ENCODE assay signal across 16 mouse cellular contexts in genomic region chr8:13120882-13121665, GRCm38 (mm10). TPM values are rescaled to one million over a fixed set of nuclear protein-coding genes. Genes with fewer than 3 reads are reported as not detected.
DNase-seq lines count a peak whose midpoint lies in the region; ATAC-seq lines count a peak whose summit lies in the region.
"Had no signal": no experiment of that assay in that cellular context is flagged by ENCODE, and none has a peak within 500 bp of the region (broad histone marks: within the 10 kb centered on the region; RNA-seq: fewer than 3 reads in every experiment).

No protein-coding gene starts in this region.

- peaks cover 3% of the 10 kb centered on the region; the same call in 1 of the 2 replicates for H3K36me3 ChIP-seq in midbrain, embryonic 11.5 days (ENCODE audit: control insufficient read depth, insufficient read depth, low read length)
- peaks cover 52% of the 10 kb centered on the region for H3K36me3 ChIP-seq in midbrain, embryonic 14.5 days (ENCODE audit: control insufficient read depth, insufficient read depth, low read length)
- H3K36me3 ChIP-seq in hindbrain, embryonic 16.5 days (ENCODE audit: control insufficient read depth, insufficient read depth, low read length): peaks cover 9% of the 10 kb centered on the region

- H3K4me1 ChIP-seq in midbrain, embryonic 11.5 days (ENCODE audit: control insufficient read depth, insufficient read depth, low read length): no peaks in the 10 kb centered on the region
- no peaks in the 10 kb centered on the region for H3K4me1 ChIP-seq in midbrain, embryonic 14.5 days (ENCODE audit: control insufficient read depth, insufficient read depth, low read length)
- H3K4me1 ChIP-seq in hindbrain, embryonic 16.5 days (ENCODE audit: control insufficient read depth, insufficient read depth, low read depth, low read length): no peaks in the 10 kb centered on the region
- H3K4me1 ChIP-seq: embryonic facial prominence, embryonic 13.5 days; forebrain, embryonic 12.5 days; lung, embryonic 15.5 days had no signal

- no peaks in the 10 kb centered on the region for H3K27me3 ChIP-seq in midbrain, embryonic 11.5 days (ENCODE audit: control insufficient read depth, insufficient read depth, low read length)
- H3K27me3 ChIP-seq in midbrain, embryonic 14.5 days (ENCODE audit: control insufficient read depth, insufficient read depth, low read length): no peaks in the 10 kb centered on the region
- H3K27me3 ChIP-seq in hindbrain, embryonic 16.5 days (replicated peaks; ENCODE audit: control insufficient read depth, insufficient read depth, low read length): no peaks in the 10 kb centered on the region
- H3K27me3 ChIP-seq: embryonic facial prominence, embryonic 13.5 days; forebrain, embryonic 12.5 days; lung, embryonic 15.5 days had no signal

- 96% methylated on average over 7 of the region's 7 CpGs for WGBS in midbrain, embryonic 11.5 days
- WGBS in midbrain, embryonic 14.5 days: 90% methylated on average over 7 of the region's 7 CpGs
- 88% methylated on average over 7 of the region's 7 CpGs for WGBS in hindbrain, embryonic 16.5 days

- H3K4me3 ChIP-seq in midbrain, embryonic 11.5 days (ENCODE audit: low read depth, low read length): no peak overlapping the region
- H3K4me3 ChIP-seq in midbrain, embryonic 14.5 days (replicated peaks; ENCODE audit: low read depth, low read length): no peak overlapping the region
- H3K4me3 ChIP-seq in hindbrain, embryonic 16.5 days (ENCODE audit: low read length): no peak overlapping the region
- H3K4me3 ChIP-seq: embryonic facial prominence, embryonic 13.5 days; forebrain, embryonic 12.5 days; left cerebral cortex, adult 2 months; lung, embryonic 15.5 days had no signal

- H3K9me3 ChIP-seq in midbrain, embryonic 11.5 days (ENCODE audit: control insufficient read depth, low read length): no peaks in the 10 kb centered on the region
- no peaks in the 10 kb centered on the region for H3K9me3 ChIP-seq in midbrain, embryonic 14.5 days (ENCODE audit: control insufficient read depth, low read length)
- no peaks in the 10 kb centered on the region for H3K9me3 ChIP-seq in hindbrain, embryonic 16.5 days (ENCODE audit: control insufficient read depth, low read length)
- H3K9me3 ChIP-seq: embryonic facial prominence, embryonic 13.5 days; forebrain, embryonic 12.5 days; lung, embryonic 15.5 days had no signal

- no peak overlapping the region for H3K9ac ChIP-seq in midbrain, embryonic 11.5 days (ENCODE audit: low read length)
- no peak overlapping the region for H3K9ac ChIP-seq in midbrain, embryonic 14.5 days (replicated peaks; ENCODE audit: low read length)
- no peak overlapping the region for H3K9ac ChIP-seq in hindbrain, embryonic 16.5 days (ENCODE audit: low read depth, low read length)
- H3K9ac ChIP-seq: embryonic facial prominence, embryonic 13.5 days; forebrain, embryonic 12.5 days; lung, embryonic 15.5 days had no signal

- no peak for ATAC-seq in midbrain, embryonic 11.5 days (ENCODE audit: low FRiP score)
- ATAC-seq in midbrain, embryonic 14.5 days (ENCODE audit: low FRiP score, low TSS enrichment): no peak
- peak; percentile 45 to 69 for ATAC-seq in hematopoietic stem cell, adult 5-6 weeks (replicated peaks in 1 of 2; ENCODE audit: insufficient read depth in 1 of 2, low FRiP score in 2 of 2, low TSS enrichment in 1 of 2, low read depth in 1 of 2, poor library complexity in 2 of 2, severe bottlenecking in 2 of 2)
- ATAC-seq in megakaryocyte, adult 5-6 weeks (ENCODE audit: poor library complexity, severe bottlenecking): peak; percentile 18; the same call in 1 of the 2 replicates
- ATAC-seq in hindbrain, embryonic 16.5 days: no peak
- ATAC-seq: activated CD4-positive, CD25-positive, alpha-beta regulatory T cell, adult 4 months had no signal

- DNase-seq in midbrain, embryonic 11.5 days (ENCODE audit: low spot score, missing footprints): peak; percentile 39
- DNase-seq in midbrain, embryonic 14.5 days: no peak
- DNase-seq in c-Kit-positive CD71-positive TER-119-negative erythroid progenitor cells, embryonic 14.5 days (ENCODE audit: low read depth): peak; percentile 61
- DNase-seq in frontal cortex, postnatal 36 days (ENCODE audit: low spot score in 2 of 2): no peak
- DNase-seq in gastrocnemius, postnatal 36 days: no peak
- DNase-seq: cerebellum, adult 11-12 months; right cerebral cortex, postnatal 4 days; thymus, postnatal 36 days had no signal

- H3K27ac ChIP-seq in midbrain, embryonic 11.5 days (ENCODE audit: low read depth, low read length): no peak overlapping the region
- H3K27ac ChIP-seq in midbrain, embryonic 14.5 days (replicated peaks; ENCODE audit: low read depth, low read length): no peak overlapping the region
- no peak overlapping the region for H3K27ac ChIP-seq in hindbrain, embryonic 16.5 days (ENCODE audit: low read depth, low read length)
- H3K27ac ChIP-seq: embryonic facial prominence, embryonic 13.5 days; forebrain, embryonic 12.5 days; left cerebral cortex, adult 2 months; lung, embryonic 15.5 days had no signal

- intact Hi-C loops in gastrocnemius, postnatal 36 days (cut with DNase I): no loop called here

- no peak overlapping the region for H3K4me2 ChIP-seq in midbrain, embryonic 11.5 days
- H3K4me2 ChIP-seq in midbrain, embryonic 14.5 days (ENCODE audit: low read length): no peak overlapping the region
- H3K4me2 ChIP-seq in hindbrain, embryonic 16.5 days (ENCODE audit: low read length): no peak overlapping the region
- H3K4me2 ChIP-seq: embryonic facial prominence, embryonic 13.5 days; forebrain, embryonic 12.5 days; lung, embryonic 15.5 days had no signal

RNA-seq across cellular contexts. Expression of gene Cul4a, which starts 15.7 kb away (rescaled TPM):
- 89.7 and 90.1 TPM in 2 replicates for polyA plus RNA-seq in midbrain, embryonic 11.5 days (2014; fragmentation: Nextera tagmentation; extraction: Ambion mirVana)
- polyA plus RNA-seq in midbrain, embryonic 14.5 days (2014; fragmentation: Nextera tagmentation; extraction: Ambion mirVana): 49.9 and 76.6 TPM in 2 replicates
- 99.8 and 127 TPM in 2 replicates for total RNA-seq in hematopoietic stem cell, adult 5-6 weeks (2017)
- 57.4 and 60.7 TPM in 2 replicates for total RNA-seq in megakaryocyte, adult 5-6 weeks (2015)
- total RNA-seq in megakaryocyte, adult 5-6 weeks (2017): 56.9 and 57.9 TPM in 2 replicates
- 10 to 100 TPM; 65.9 to 66.7 TPM for total RNA-seq in gastrocnemius, postnatal 36 days (2021)
- polyA plus RNA-seq in hindbrain, embryonic 16.5 days (2015; fragmentation: Nextera tagmentation; extraction: Ambion mirVana): 67.5 and 72.7 TPM in 2 replicates

RNA-seq across cellular contexts. Expression of gene Pcid2, which starts 15.8 kb away (rescaled TPM):
- 51.5 and 58.3 TPM in 2 replicates for polyA plus RNA-seq in midbrain, embryonic 11.5 days (2014; fragmentation: Nextera tagmentation; extraction: Ambion mirVana)
- polyA plus RNA-seq in midbrain, embryonic 14.5 days (2014; fragmentation: Nextera tagmentation; extraction: Ambion mirVana): 31.1 and 39.7 TPM in 2 replicates
- total RNA-seq in hematopoietic stem cell, adult 5-6 weeks (2017): 20.8 and 36.3 TPM in 2 replicates
- 17.0 and 21.2 TPM in 2 replicates for total RNA-seq in megakaryocyte, adult 5-6 weeks (2015)
- 14.0 and 14.1 TPM in 2 replicates for total RNA-seq in megakaryocyte, adult 5-6 weeks (2017)
- 1 to 10 TPM; 7.5 to 8.1 TPM for total RNA-seq in gastrocnemius, postnatal 36 days (2021)
- 36.8 and 41.2 TPM in 2 replicates for polyA plus RNA-seq in hindbrain, embryonic 16.5 days (2015; fragmentation: Nextera tagmentation; extraction: Ambion mirVana)

RNA-seq across cellular contexts. Expression of gene Lamp1, which starts 37.9 kb away (rescaled TPM):
- polyA plus RNA-seq in midbrain, embryonic 11.5 days (2014; fragmentation: Nextera tagmentation; extraction: Ambion mirVana): 274 and 282 TPM in 2 replicates
- polyA plus RNA-seq in midbrain, embryonic 14.5 days (2014; fragmentation: Nextera tagmentation; extraction: Ambion mirVana): 252 and 292 TPM in 2 replicates
- 138 and 151 TPM in 2 replicates for total RNA-seq in hematopoietic stem cell, adult 5-6 weeks (2017)
- total RNA-seq in megakaryocyte, adult 5-6 weeks (2015): 609 and 613 TPM in 2 replicates
- 770 and 822 TPM in 2 replicates for total RNA-seq in megakaryocyte, adult 5-6 weeks (2017)
- total RNA-seq in gastrocnemius, postnatal 36 days (2021): 100 to 1,000 TPM; 299 to 317 TPM
- 318 and 342 TPM in 2 replicates for polyA plus RNA-seq in hindbrain, embryonic 16.5 days (2015; fragmentation: Nextera tagmentation; extraction: Ambion mirVana)

Comparison
In these comparisons a context has a peak if more than half of its experiments do, and no peak if none do; other contexts are left out.
1. DNase-seq: peak in midbrain, embryonic 11.5 days (single experiment) and c-Kit-positive CD71-positive TER-119-negative erythroid progenitor cells, embryonic 14.5 days (single experiment); none in midbrain, embryonic 14.5 days (single experiment), frontal cortex, postnatal 36 days (0 of 2) and gastrocnemius, postnatal 36 days (0 of 2).
2. ATAC-seq: peak in hematopoietic stem cell, adult 5-6 weeks (2 of 2) and megakaryocyte, adult 5-6 weeks (single experiment); none in midbrain, embryonic 11.5 days (single experiment), midbrain, embryonic 14.5 days (single experiment) and hindbrain, embryonic 16.5 days (single experiment).